Mouse (Mus musculus) liver, adult 2 months (tissue): Measurements from ENCODE around the gene Ifrd1. TPM values are rescaled to one million over a fixed set of nuclear protein-coding genes. Genes with fewer than 3 reads are reported as not detected.

Experiments used
- DNase-seq: peaks from one replicate; pipeline ENCODE4 v3.0.0-alpha.2; 2011; ENCODE audit warnings: low read depth, low spot score; ENCODE audit errors: extremely low read depth
- H3K27ac ChIP-seq: fragments of 200-500 bp; replicated peaks from 2 replicates; pipeline ENCODE4 v1.5.1; 2012; ENCODE audit warnings: low read depth, mild to moderate bottlenecking, control low read depth, inconsistent platforms, low read length; ENCODE audit not compliant: insufficient read depth
- H3K27me3 ChIP-seq: fragments of 200-500 bp; 2 replicates; pipeline ENCODE4 v1.6.1; 2012; ENCODE audit warnings: mild to moderate bottlenecking, moderate library complexity, low read length, inconsistent platforms; ENCODE audit not compliant: control insufficient read depth, insufficient read depth
- H3K36me3 ChIP-seq: fragments of 200-500 bp; 2 replicates; pipeline ENCODE4 v1.6.1; 2012; ENCODE audit warnings: low read length, inconsistent platforms; ENCODE audit not compliant: control insufficient read depth, insufficient read depth
- H3K4me1 ChIP-seq: fragments of 200-500 bp; 2 replicates; pipeline ENCODE4 v1.6.1; 2011; ENCODE audit warnings: low read length; ENCODE audit not compliant: control insufficient read depth, insufficient read depth
- H3K4me3 ChIP-seq: fragments of 200-500 bp; 2 replicates; pipeline ENCODE4 v1.5.1; 2011; ENCODE audit warnings: low read depth, mild to moderate bottlenecking, control low read depth, low read length, moderate library complexity; ENCODE audit not compliant: insufficient read depth
- H3K79me2 ChIP-seq: fragments of 200-500 bp; 2 replicates; pipeline ENCODE4 v1.6.1; 2012; ENCODE audit warnings: inconsistent platforms, mild to moderate bottlenecking, low read length, moderate library complexity; ENCODE audit not compliant: control insufficient read depth, insufficient read depth
- H3K9ac ChIP-seq: fragments of 200-500 bp; 2 replicates; pipeline ENCODE4 v1.6.1; 2012; ENCODE audit warnings: low read depth, mild to moderate bottlenecking, control low read depth, inconsistent platforms, low read length
- CTCF ChIP-seq: fragments of 200-500 bp; IDR thresholded peaks from 2 replicates; pipeline ENCODE4 v1.5.1; 2011; ENCODE audit warnings: low read depth, low read length, control low read depth
- POLR2A ChIP-seq: fragments of 200-500 bp; IDR thresholded peaks from 2 replicates; pipeline ENCODE4 v1.6.1; 2011; ENCODE audit warnings: low read length, control low read depth; ENCODE audit not compliant: insufficient read depth; ENCODE audit errors: extremely low read depth
- WGBS: fragments of 180-500 bp; shearing (Covaris S2); methylation state at CpG from one replicate; pipeline ENCODE4 v1.1.7; 2018; 5-methylcytosine and 5-hydroxymethylcytosine counted together
- polyA plus RNA-seq: library from polyadenylated mRNA; depleted of rRNA; stranded (reverse); fragments of >200 nt; gene quantifications from 2 replicates; pipeline ENCODE4 v1.2.3, GENCODE M21; 2012
- total RNA-seq: library from RNA; depleted of rRNA; stranded (reverse); fragments of >200 nt; gene quantifications from 2 replicates; pipeline ENCODE4 v1.2.3, GENCODE M21; 2014

The Ifrd1 gene
- total and polyA plus RNA-seq, 2 experiments, result 4.8 to 24.3 TPM

DNA sequence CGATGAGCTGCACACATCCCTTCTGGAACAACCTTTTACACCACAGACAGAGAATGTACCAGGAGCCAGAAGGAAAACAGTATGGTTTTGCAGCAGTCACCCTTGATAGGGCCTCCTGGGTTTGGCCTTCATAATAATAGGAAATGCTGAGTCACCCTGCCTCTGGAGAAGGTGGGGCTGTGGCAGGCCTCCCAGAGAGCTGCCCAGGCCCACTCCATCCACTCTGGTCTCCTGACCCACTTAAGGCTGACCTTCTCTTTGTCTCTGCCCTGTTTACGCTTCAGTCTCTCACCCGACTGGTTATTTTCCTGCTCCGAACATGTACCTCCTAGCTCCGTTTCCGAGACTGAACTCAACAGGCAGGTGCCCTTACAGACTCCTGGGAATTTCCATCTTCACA, 328 bp downstream of the Ifrd1 start:
- Histone ChIP-seq H3K36me3 (no peaks in the 10 kb centered on the region), H3K4me3 (no peak overlapping the region), H3K79me2 (no peaks in the 10 kb centered on the region), H3K27me3 (no peaks in the 10 kb centered on the region), H3K9ac (no peak overlapping the region), H3K4me1 (peaks cover 4% of the 10 kb centered on the region; the same call in 1 of the 2 replicates), H3K27ac (no peak overlapping the region)
- 91% methylated on average over 6 of the region's 6 CpGs for WGBS
- no peak for DNase-seq
- TF ChIP-seq CTCF (no peak), POLR2A (no peak)

DNA sequence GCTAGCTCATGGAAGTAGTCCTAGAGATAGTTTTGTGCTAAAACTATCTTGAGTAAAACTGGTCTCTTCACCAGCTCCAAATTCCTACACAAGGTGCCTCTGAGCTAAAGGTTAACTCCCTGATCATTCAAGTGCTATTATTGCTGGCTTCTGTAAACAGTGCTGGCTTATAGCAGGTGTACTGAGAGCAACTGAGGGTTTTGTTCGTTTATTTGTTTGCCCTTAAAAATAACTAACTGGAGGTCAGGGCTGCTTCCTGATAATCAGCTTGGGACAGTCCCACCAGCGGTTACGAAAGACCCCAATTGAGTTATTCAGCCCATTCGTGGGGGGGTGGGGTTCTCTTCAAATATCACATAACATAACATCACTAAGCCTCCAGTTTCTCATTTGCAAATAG, 920 bp downstream of the Ifrd1 start:
- Histone ChIP-seq H3K4me3 (no peak overlapping the region), H3K4me1 (peaks cover 4% of the 10 kb centered on the region; the same call in 1 of the 2 replicates), H3K27me3 (no peaks in the 10 kb centered on the region), H3K9ac (no peak overlapping the region), H3K36me3 (no peaks in the 10 kb centered on the region), H3K27ac (no peak overlapping the region), H3K79me2 (no peaks in the 10 kb centered on the region)
- DNase-seq, result peak; percentile 25
- WGBS, result 37% methylated on average over 4 of the region's 4 CpGs
- TF ChIP-seq CTCF (no peak), POLR2A (no peak)

DNA sequence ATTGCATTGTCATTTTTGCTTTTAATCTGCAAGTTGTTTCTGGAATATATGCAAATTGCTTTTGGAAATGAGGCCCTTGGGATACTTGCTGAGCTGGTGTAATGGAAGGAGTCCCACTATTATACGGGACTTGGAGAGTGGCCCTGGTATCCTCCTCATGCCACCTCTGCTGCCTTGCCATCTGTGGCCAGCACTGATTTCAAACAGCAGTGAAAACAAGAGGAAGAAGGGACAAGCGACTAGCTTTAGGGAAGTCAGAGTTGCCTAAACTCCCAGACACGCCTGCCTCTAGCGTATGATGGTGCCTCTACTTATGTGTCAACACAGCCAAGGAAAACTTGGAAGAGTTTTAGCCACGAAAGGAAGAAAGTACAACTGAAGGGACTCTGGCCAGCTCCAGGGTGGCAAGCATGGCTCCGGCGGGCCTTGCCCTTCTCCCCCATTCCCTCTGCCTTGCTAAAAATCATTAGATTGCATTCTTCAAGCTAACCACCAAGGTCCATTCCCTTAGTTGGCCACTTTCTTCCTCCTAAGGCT, 2.8 kb downstream of the Ifrd1 start:
- WGBS, result 94% methylated on average over 7 of the region's 7 CpGs
- Histone ChIP-seq H3K36me3 (no peaks in the 10 kb centered on the region), H3K27me3 (no peaks in the 10 kb centered on the region), H3K9ac (no peak overlapping the region), H3K27ac (no peak overlapping the region), H3K4me1 (peaks cover 4% of the 10 kb centered on the region; the same call in 1 of the 2 replicates), H3K79me2 (no peaks in the 10 kb centered on the region), H3K4me3 (no peak overlapping the region)
- TF ChIP-seq CTCF, result no peak
- TF ChIP-seq POLR2A, result no peak
- DNase-seq, result no peak

DNA sequence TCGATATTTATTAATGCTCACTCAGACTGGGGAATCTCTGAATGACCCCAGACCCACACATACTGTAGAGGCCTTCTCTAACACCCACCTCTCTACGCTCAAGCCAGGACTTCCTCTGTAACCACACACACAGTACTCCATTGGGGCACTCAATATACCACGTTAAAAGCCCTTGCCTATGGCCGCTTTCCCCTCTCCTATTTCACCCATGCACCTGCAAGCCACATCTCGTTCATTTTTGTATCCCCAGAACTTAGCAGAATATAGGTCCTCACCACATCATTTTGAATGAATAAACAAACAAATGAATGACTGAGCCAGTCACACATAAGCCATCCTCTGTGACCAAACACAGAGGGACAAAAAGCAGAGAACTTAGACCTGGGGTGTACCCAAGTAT, 3.4 kb downstream of the Ifrd1 start:
- Histone ChIP-seq H3K36me3 (no peaks in the 10 kb centered on the region), H3K27me3 (no peaks in the 10 kb centered on the region), H3K4me3 (no peak overlapping the region), H3K79me2 (no peaks in the 10 kb centered on the region), H3K9ac (no peak overlapping the region), H3K27ac (no peak overlapping the region), H3K4me1 (peaks cover 4% of the 10 kb centered on the region; the same call in 1 of the 2 replicates)
- 94% methylated on average over 5 of the region's 5 CpGs for WGBS
- TF ChIP-seq POLR2A (no peak), CTCF (no peak)
- no peak for DNase-seq

DNA sequence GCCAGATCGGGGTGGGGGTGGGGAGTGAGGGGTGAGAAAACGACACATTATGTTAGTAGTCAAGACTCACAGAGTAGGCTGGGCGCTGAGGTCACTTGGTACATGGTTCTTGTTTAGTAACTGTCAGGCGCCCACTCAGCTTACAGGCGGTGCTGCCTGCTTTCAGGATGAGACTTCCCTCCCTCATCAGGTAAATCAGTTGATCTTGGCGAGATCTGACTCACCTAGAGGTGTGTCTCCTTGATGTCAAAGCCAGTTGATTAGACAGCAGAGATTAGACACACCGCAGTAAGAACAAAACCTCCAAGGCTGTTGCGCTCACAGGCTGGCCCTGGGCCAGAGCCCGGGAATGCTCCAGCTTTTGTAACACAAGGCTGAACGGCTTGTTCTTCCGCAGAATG, 4.5 kb downstream of the Ifrd1 start:
- TF ChIP-seq POLR2A (no peak), CTCF (no peak)
- peaks cover 4% of the 10 kb centered on the region; the same call in 1 of the 2 replicates for H3K4me1 ChIP-seq
- H3K27me3 ChIP-seq, result no peaks in the 10 kb centered on the region
- H3K27ac ChIP-seq, result no peak overlapping the region
- no peaks in the 10 kb centered on the region for H3K79me2 ChIP-seq
- peak; percentile 42 for DNase-seq
- H3K36me3 ChIP-seq, result no peaks in the 10 kb centered on the region
- no peak overlapping the region for H3K4me3 ChIP-seq
- 47% methylated on average over 11 of the region's 11 CpGs for WGBS
- 0 out of 2 replicates have a peak overlapping the region, but pooled peaks have one; percentile 27 for H3K9ac ChIP-seq

DNA sequence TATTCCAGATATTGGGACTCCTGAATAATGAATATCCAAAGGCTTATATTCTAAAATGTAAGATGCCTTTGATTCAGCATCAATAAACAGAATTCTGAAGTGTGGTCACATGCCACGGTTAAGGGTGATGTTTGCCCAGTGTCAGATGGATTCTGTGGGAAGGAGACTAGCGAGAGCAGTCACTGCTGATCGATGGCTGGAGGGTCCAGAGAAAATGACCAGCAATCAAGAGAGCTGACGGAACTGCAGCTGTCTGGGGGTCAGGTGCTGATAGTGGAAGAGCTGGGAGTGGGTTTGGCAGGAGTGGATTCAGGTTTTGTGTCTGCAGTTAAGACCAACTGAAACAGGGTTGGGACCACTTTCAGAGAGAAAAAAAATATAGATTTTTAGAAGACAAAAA, 5.1 kb downstream of the Ifrd1 start:
- no peaks in the 10 kb centered on the region for H3K27me3 ChIP-seq
- H3K27ac ChIP-seq, result no peak overlapping the region
- no peaks in the 10 kb centered on the region for H3K79me2 ChIP-seq
- H3K4me3 ChIP-seq, result no peak overlapping the region
- peaks cover 4% of the 10 kb centered on the region; the same call in 1 of the 2 replicates for H3K4me1 ChIP-seq
- TF ChIP-seq POLR2A, result no peak
- no peak for TF ChIP-seq CTCF
- H3K9ac ChIP-seq, result no peak overlapping the region
- DNase-seq, result no peak
- H3K36me3 ChIP-seq, result no peaks in the 10 kb centered on the region
- WGBS, result 69% methylated on average over 4 of the region's 4 CpGs
